Mouse (Mus musculus) left cerebral cortex, postnatal 10 days (tissue): Measurements from ENCODE around the gene Tnfrsf4. TPM values are rescaled to one million over a fixed set of nuclear protein-coding genes. Genes with fewer than 3 reads are reported as not detected.

Experiments used
- DNase-seq, 2 experiments: peaks; one replicate each; pipeline ENCODE4 v3.0.0; 2021 to 2022; ENCODE audit warnings: low spot score in 2 of 2, mixed read lengths in 1 of 2; ENCODE audit errors: extremely low spot score in 1 of 2
- intact Hi-C: fragments of 180-260 bp; cut with DNase I; formaldehyde crosslinking; loops from one replicate; pipeline ENCODE4 v1.15.1; 2025
- total RNA-seq, 2 experiments: library from RNA; stranded (reverse); gene quantifications; 2 replicates each; pipeline ENCODE4 v1.2.3; 2021

The Tnfrsf4 gene
- 1 to 10 TPM in 1 of 2 experiments, under 1 TPM in 1; 0.32 to 1.4 TPM for total RNA-seq

DNA sequence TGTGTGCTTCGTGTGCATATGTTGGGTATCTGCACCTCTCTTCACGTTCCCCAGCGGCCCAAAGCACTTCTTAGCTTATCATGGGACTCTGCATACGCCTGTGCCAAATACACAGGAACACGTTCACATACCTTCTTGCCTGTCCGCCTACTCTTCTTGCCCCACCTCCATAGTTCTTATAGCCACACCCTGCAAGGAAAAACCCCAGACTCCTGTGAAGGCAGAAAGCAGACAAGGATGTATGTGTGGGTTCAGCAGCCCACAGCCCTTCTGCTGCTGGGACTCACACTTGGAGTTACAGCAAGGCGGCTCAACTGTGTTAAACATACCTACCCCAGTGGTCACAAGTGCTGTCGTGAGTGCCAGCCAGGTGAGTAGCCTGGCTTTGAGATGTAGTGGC, at the start of gene Tnfrsf4:
Gene Tnfrsf4, plus strand, starts transcription at position 207 of the 400 bp plus-strand sequence.
- DNase-seq: no peak
- intact Hi-C loops: no loop called here

DNA sequence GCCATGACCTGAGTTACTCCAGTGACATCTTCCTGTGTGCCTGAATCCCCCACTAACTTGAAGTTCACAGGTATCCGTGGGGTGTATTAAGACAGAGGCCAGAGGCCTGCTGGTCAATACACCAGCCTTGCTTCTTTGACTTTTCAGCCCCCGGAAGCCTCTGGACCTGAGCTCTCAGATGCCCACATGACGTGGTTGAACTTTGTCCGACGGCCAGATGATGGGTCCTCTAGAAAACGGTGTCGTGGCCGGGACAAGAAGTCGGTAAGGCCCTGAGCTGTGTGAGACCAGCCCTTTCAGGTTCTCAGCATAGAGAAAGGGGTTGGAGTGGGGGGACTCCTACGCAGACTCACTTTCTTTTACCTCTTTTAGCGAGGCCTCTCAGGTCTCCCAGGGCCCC, 49.2 kb upstream of the Tnfrsf4 start:
- intact Hi-C loops: loop anchor here (10.0 kb wide), 1 partner anchor 130 kb away; no protein-coding TSS in a partner anchor
- DNase-seq: no peak

DNA sequence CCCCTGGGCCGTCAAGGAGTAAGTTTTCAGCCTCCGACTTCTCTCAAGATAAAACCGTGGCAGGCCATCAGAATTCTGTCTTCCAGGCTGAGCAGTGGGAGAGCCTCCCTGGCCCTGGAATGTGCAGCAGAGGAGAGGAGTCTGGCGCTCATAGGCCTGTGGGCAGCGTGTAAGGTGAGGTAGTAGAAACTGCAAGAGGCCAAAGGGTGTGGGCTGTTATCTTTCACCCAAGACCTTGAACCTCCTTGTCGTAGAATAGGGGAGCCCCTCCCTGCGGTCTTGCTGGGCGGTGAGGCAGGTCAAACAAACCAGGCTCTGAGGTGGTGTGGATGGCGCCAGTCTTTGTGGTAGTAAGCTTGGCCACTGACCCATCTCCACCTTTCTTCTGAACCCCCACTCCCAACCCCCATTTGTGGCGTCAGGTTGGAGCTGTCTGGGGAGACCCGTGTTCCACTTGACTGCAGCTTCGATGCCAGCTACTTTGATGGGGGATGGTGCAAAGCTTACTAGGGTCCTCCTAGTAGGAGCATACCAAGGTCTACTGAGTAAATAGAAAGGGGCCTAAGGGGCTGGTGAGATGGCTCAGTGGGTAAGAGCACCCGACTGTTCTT, 44.5 kb upstream of the Tnfrsf4 start:
- no peak for DNase-seq
- intact Hi-C loops: loop anchor here (10.0 kb wide), 1 partner anchor 126 kb away; no protein-coding TSS in a partner anchor

DNA sequence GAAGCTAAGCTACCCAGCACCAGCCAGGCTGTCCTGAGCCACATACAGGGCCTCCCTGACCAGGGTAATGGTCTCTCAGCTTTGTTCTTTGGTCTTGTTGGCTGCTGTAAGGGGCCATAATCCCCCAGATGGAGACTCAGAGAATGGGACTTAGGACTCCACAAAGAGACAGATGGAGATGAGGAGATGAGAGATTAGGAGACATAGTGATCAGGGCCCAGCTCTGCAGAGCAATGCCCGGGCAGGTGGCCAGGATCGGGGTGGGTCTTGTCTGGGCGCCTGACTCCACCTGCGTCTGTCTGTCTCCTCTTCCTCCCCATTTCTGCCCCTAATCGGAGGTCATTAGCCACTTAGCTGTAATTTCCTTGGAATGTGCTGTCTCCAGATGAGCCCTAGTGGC, 43.4 kb upstream of the Tnfrsf4 start:
- no peak for DNase-seq
- intact Hi-C loops: no loop called here

DNA sequence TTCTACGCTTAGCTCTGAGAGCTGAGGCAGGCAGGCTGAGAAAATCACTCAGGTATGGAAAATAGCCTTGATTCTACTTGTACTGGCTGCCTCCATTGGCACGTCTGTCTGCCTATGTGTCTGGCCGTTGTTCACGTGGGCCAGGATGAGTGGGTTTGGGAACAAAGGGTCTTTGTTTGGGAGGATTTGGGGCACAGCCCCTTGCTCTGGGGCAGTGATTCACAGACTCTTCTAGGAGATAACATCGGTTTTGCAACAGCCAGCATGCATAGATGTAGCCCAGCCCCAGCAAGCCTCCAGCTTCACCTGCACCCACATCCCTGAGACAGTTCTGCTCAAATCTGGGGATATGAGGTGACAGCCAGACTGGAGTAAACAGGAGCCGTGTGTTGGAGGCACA, 41.0 kb upstream of the Tnfrsf4 start:
- intact Hi-C loops: no loop called here
- no peak for DNase-seq

DNA sequence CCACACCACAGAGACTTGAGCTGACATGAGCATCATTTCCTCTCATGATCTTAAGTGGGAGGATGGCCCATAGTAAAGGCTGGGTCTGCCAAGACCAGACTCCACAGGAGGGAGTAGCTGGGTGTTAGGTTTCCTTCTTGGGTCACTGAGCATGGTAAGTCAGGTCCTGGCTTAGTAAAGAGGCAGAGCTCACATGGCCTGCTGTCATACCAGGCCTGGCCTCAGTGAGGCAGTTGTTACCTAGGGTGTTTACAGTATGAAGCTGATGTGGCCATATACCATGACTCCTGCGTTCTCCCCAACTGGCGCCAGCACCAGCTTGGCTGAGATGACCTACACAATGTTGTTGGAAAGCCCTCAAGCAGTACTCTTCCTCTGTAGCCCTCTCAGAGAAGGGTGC, 40.4 kb upstream of the Tnfrsf4 start:
- no peak for DNase-seq
- intact Hi-C loops: no loop called here

DNA sequence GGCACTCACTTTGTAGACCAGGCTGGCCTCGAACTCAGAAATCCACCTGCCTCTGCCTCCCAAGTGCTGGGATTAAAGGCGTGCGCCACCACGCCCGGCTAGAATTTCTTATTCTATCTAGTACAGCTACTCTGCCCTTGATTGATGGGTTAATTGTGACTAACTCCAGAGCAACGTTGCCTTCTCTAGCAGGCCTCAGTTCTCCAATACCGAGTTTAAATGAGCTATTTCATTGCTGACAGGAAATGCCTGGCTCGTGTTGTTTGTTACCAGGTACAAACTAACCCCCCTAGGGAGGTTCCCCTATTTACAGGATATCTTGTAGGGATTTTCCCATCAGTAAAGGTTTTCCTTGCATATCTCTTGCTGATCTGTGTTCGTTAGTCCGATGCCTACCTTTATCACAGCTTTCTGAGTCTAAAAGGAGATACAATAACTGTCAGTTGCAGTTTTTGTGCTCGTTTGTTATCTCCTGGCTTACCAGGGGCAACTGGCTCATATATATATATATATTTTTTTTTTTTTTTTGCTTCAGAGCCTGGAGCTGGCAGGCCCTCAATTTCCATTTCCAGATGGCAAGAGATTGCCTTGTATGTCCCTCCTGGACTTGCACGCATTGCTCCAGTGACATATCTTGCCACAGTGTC, 32.1 kb upstream of the Tnfrsf4 start:
- intact Hi-C loops: no loop called here
- no peak for DNase-seq

DNA sequence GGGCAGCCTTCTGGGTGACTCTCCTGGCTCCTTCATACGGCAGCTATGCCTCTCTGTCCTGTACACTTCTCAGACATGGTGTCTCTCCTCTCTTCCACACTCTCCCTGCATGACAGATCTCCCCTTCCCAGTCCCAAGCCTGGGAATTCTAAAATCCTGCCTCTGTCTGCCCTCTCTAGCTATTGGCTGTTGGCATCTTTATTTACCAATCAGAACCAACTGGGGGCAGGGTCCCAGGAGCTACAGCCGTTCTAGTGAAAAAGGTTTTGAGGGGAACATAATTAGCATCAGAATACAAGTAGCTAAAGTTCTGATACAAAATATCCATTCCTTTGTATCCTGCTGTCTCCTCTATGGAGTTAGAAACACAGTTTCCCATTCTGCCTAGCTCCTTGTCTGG, 29.9 kb upstream of the Tnfrsf4 start:
- intact Hi-C loops: no loop called here
- DNase-seq: no peak

DNA sequence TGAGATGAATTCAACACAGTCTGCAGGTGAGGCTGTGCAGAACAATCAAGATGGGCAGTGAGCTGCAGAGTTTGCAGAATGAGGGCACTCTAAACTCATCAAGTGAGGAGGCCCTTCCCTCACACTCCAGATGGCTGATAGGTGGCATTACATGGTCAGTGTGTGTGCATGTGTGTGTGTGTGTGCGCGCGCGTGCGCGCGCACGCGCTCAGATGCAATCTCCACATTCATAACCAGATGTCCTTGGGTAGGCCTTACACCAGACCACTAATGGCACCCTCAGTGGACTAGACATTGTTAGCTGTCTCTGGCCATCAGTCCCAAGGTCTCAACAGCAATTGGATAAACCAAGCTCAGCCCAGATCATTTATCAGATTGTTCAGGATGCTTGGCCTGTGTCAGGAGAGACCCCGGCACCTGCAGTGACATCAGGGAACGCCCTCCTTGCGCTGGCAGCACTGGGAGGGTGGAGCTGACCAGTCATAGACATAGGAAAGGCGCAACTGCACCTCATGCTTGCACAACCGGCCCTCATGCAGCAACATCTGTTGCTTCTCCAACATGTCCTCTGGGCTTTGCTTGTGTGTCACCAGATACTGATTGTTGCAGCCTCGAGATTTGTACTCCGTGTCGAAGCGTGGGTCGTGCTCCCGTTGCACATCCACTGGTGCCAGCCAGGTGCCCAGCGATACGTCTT, 22.3 kb upstream of the Tnfrsf4 start:
- intact Hi-C loops: no loop called here

DNA sequence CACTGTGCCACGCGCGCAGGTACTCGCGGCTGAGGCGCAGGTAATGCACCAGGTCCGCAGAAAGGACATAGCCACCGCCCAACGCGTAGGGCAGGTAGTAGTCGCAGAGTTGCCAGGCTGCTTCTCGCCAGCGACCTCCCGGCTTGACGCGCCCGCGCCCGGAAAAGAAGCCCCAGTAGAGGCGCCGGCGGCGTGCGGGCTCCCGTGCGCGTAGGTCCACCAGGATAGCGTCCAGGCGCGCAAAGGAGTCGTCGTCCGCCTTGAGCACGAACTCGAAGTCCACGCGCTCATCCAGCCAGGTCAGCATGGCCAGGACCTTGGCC, 21.8 kb upstream of the Tnfrsf4 start:
- DNase-seq: peak in 1 of 2 experiments; percentile 17
- intact Hi-C loops: no loop called here

More for the DNA sequence above, 22.3 kb upstream of the Tnfrsf4 start:
- no peak for DNase-seq

DNA sequence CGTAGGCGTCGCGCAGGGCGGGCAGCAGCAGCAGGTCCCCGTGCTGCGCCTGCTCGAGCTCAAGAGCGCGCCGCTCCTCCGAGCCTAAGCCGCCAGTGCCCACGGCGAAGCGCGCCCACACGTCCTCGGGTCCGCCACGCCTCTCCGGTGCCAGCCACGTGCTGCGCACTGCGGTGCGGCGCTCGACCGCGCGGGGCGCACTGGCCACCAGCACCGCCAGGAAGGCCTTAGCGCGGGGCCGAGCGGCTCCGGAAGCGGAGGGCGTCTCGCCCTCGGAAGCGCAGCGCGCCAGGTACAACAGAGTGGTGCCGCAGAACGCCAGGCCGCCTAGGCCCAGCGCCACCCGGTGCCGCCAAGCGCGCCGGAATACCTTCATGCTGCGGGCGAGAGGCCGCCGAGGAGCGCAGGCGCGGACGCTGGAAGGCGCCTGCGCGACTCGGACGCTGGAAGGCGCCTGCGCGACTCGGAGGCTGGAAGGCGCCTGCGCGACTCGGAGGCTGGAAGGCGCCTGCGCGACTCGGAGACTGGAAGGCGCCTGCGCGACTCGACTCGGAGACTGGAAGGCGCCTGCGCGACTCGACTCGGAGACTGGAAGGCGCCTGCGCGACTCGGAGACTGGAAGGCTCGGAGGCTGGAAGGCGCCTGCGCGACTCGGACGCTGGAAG, 21.3 kb upstream of the Tnfrsf4 start, which contains the start of the genes B3galt6 and Sdf4:
Gene B3galt6, minus strand, starts transcription at position 409 of the 665 bp plus-strand sequence.
Gene Sdf4, plus strand, starts transcription at position 632 of the 665 bp plus-strand sequence.
- peak; percentile 74 to 91 for DNase-seq
- intact Hi-C loops: no loop called here

DNA sequence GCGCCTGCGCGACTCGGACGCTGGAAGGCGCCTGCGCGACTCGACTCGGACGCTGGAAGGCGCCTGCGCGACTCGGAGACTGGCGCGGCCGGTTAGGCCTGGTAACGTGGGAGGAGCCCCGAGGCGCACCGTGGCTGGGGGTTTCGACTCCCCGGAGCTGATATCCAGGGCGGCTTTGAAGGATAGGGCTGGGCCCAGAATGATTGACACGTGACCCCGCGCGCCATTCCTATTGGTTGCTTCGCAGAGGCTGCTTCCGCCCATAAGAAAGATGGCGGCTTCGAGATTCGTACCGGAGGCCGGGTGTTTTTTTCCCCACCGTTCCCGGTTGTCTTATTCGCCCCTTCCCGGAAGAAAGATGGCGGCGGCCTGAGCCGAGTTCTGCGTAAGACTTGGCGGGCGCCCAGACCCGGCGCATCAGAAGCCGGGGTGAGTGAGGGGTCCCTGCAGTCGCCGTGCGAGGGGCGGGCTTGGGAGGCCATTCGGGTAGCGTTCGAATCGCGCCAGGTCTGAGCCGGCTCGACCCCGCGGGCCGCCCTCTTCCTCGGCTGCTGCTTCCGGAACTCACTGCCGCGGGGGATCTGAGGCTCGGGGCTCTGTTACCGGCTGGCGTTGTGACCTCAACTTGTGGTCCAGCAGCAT, 20.6 kb upstream of the Tnfrsf4 start:
- DNase-seq: peak; percentile 94 to 95
- intact Hi-C loops: no loop called here

DNA sequence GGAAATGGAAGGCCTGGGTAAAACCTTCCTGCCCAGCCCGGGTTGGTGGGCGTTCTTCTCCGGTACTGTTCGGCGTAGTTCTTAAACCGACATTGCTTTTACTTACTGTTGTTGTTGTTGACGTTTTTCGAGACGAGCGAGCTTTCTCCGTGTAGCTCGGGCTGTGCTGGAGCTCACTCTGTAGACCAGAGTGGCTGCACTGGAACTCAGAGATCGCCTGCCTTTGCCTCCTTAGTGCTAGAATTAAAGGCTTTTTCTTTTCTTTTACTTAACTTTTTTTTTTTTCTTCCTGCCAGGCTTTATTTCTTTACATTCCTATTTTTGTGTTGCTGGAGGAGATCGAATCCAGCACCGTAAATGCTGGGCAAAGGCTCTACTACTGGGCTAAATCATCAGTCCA, 20.0 kb upstream of the Tnfrsf4 start:
- intact Hi-C loops: no loop called here
- no peak for DNase-seq

DNA sequence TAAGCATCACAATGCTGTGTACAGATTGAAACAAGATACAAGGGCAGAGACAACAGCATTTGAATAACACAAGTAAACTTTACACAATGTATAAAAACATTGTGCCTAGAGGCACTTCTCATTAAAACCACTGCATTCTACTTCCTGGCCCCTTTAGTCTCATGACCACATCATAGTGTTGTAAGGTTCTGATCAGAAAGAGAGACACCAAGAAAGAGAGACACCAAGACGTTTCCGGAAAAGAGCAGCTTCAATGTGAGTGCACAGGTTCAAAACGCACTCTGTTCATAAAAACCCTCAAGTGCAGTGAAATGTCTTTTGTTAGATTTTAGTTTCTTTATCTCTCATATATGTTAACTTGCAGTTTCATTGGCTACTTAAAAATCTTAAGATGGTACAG, 9.5 kb upstream of the Tnfrsf4 start:
- no peak for DNase-seq
- intact Hi-C loops: no loop called here

DNA sequence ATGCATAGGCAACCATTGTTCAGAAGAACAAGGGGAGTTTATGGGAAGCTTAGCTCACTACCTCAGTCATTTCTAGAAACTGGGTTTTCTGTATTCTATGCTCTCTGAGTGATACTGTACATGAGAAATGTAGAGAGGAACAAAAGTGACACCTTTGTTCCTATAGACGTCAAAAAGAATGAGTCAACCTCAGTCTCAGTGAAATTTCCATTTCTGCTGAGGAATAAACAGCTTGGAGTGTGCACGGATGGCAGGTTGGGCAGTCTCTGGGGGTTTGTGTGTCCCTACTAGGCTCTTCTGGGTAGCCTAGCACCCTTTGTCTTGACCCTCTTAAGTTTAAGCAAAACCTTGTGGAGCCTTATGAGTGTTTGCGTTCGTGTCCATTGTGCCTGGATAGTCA, 5.3 kb upstream of the Tnfrsf4 start:
- intact Hi-C loops: no loop called here

DNA sequence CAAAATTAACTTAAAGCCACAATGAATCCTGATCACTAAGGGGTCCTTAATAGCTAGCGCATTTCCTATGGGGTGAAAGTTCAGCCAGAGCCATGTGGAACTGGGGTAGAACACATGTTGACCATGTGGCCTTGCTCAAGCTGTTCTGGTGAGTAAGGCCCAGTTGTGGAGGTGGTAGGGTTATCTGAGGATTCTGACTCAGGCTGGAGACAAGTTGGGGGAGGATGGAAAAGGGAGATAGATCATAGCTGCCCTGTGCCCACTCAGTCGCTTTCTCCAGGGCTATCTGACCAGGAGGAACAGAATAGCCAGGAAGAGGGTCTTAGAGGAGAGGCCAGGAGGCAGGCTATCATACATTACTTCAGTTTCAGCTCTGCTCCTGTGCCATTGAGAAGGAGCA, 793 bp downstream of the Tnfrsf4 start:
- intact Hi-C loops: no loop called here
- no peak for DNase-seq

More for the DNA sequence above, 5.3 kb upstream of the Tnfrsf4 start:
- DNase-seq: no peak

DNA sequence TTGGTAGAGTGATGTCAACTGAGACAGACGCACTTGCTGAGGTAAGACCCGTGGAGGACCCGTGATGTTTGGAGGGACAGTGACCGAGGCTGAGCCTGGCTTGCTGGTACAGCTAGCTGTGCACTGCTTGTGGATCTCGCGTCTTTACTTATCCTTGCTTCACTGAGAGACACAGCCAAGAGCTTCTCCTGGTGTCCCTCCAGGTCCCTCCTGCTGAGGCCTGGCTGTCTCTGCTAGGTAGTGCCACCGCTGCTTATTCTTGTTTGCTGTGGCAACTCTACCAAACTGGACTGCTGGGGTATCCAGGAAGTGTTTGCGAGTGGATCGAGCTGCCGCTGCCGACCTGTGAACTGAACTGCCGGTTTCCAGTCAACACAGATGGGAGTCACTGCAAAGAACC, 6.1 kb downstream of the Tnfrsf4 start:
- intact Hi-C loops: no loop called here
- peak in 1 of 2 experiments; percentile 37 for DNase-seq

DNA sequence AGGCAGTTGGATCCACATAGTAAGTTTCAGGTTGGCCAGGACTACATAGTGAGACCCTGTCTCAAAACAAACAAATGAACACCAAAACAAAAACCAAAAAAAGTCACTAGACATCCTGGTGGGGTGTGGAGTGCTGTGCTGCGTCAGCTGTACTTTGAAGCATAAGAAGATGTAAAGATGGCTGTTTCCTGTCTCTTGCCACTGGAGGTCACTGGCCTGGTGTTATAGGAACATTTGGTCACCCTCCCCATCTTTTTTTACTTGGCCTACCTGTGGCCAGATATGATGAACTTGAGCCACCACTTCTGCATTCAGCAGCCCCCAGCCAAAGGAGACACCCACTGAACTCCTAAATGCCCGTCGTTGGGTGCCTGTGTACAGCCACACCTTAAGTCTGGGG, 7.7 kb downstream of the Tnfrsf4 start:
- intact Hi-C loops: no loop called here
- no peak for DNase-seq

DNA sequence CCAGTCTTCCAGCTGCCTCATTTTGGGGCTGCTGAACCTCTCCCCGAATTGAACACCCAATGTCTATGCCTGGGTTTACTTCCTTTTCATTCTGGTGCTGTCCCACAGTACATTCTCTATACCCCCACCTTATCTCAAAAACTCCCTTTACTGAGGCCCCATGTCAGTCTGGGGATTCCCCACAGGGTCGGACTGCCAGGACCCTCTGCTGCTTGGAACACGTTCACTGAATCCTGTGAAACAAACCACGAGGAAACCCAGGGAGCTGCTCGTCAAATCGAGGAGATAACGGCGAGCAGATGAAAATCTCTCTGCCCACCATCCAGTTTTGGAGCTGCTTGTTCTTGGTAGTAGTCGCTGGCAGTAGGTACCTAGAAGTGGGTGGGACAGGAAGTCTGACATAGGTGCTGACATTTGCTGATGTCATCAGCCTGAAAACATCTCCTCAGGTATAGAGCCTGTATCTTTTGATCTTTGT, 8.3 kb downstream of the Tnfrsf4 start:
- DNase-seq: no peak
- intact Hi-C loops: no loop called here
